Mouse (Mus musculus) testis, adult 2 months (tissue): Measurements from ENCODE around the gene Fkbp7. TPM values are rescaled to one million over a fixed set of nuclear protein-coding genes. Genes with fewer than 3 reads are reported as not detected.

ENCODE experiments used
- H3K27ac ChIP-seq: fragments of 200-500 bp; 2 replicates; pipeline ENCODE4 v1.5.1; 2012; ENCODE audit warnings: low read depth, low read length; ENCODE audit not compliant: control insufficient read depth, insufficient read depth
- H3K27me3 ChIP-seq: fragments of 200-500 bp; 2 replicates; pipeline ENCODE4 v1.6.1; 2012; ENCODE audit warnings: mild to moderate bottlenecking, low read length, moderate library complexity; ENCODE audit not compliant: control insufficient read depth, insufficient read depth
- H3K36me3 ChIP-seq: fragments of 200-500 bp; 2 replicates; pipeline ENCODE4 v1.6.1; 2012; ENCODE audit warnings: mild to moderate bottlenecking, low read length; ENCODE audit not compliant: control insufficient read depth, insufficient read depth
- H3K4me1 ChIP-seq: fragments of 200-500 bp; 2 replicates; pipeline ENCODE4 v1.6.1; 2012; ENCODE audit warnings: low read length; ENCODE audit not compliant: control insufficient read depth, insufficient read depth
- H3K4me3 ChIP-seq: fragments of 200-500 bp; 2 replicates; pipeline ENCODE4 v1.5.1; 2012; ENCODE audit warnings: low read depth, mild to moderate bottlenecking, low read length, moderate library complexity, mixed read lengths; ENCODE audit not compliant: control insufficient read depth
- CTCF ChIP-seq: fragments of 200-500 bp; IDR thresholded peaks from 2 replicates; pipeline ENCODE4 v1.5.1; 2012; ENCODE audit warnings: low read depth, mild to moderate bottlenecking, inconsistent platforms, low read length, moderate library complexity; ENCODE audit not compliant: control insufficient read depth, insufficient read depth, insufficient replicate concordance
- POLR2A ChIP-seq: fragments of 200-500 bp; IDR thresholded peaks from 2 replicates; pipeline ENCODE4 v1.6.1; 2012; ENCODE audit warnings: low read depth, mild to moderate bottlenecking, inconsistent platforms, low read length, moderate library complexity; ENCODE audit not compliant: control insufficient read depth
- polyA plus RNA-seq: library from polyadenylated mRNA; depleted of rRNA; stranded (reverse); fragments of >200 nt; gene quantifications from 2 replicates; pipeline ENCODE4 v1.2.3, GENCODE M21; 2012; rRNA removed

The Fkbp7 gene
- 16.3 and 19.2 TPM in 2 replicates for polyA plus RNA-seq

DNA sequence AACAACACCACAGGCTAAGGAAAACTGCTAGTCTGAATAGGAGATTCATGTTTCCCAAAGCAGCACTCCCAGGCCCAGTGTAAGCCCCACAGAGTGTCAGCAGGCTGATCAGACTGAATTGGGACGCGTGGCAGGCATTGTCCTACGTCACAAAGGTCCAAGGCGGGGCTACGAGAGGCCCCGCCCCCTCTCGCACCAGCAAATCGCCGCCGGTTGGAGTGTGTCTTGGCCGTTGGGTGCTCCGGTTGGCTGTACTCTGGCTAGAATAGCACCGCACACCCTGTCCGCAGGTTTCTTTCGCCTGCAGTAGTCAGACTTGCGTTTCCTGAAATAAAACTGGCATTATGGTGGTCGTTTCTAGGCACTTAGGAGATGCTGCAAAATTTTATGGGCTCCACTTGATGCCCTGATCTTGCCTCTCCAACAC lies at the start of gene Fkbp7:
Gene Fkbp7 (minus strand): TSS at position 151 of the 427 bp plus-strand sequence.
- H3K27ac ChIP-seq: peak within 1 kb of the TSS; percentile 99
- peak within 1 kb of the TSS; percentile 80 for H3K4me3 ChIP-seq
- H3K4me1 ChIP-seq: peaks cover 11% of the 10 kb centered on the region
- H3K36me3 ChIP-seq: no peaks in the 10 kb centered on the region
- no peaks in the 10 kb centered on the region for H3K27me3 ChIP-seq
- no peak for TF ChIP-seq CTCF
- TF ChIP-seq POLR2A: peak; percentile 99

DNA sequence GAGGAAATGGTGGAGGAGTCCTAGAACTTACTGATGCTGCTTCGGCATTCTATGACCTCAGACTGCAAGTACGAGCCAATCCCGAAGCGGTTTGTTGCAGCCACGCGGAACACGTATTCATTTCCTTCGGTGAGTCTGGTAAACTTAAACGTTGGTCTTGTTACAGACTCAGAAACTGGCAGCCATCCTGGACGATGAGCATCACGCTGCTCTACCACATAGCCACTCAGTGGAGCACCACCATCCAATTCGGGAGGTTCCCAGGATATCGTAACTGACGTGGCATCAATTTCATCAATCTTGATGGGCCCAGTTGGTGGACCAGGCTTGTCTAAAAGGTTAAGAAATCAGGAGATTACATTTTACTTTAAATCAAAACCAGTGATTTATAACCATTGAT lies 46.7 kb upstream of the Fkbp7 start:
- Histone ChIP-seq H3K36me3 (no peaks in the 10 kb centered on the region), H3K4me3 (no peak overlapping the region)
- TF ChIP-seq CTCF (no peak), POLR2A (no peak)

DNA sequence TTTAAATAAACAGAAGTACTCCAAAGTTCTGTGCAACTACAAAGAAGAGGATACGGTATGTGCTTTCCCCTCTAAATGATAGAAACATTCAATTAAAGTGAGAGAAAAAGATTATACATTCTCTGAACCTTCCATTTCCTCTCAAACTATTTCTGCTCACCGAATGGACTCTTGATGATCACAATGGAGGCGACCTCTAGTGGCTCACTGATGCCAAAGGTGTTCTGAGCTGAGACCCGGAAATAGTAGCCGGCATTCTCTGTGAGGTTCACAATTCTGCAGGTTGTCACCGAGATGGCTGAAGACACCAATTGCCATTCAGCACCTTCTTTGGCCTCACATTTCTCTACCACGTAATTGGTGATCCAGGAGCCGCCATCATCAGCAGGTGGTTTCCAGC lies 42.1 kb upstream of the Fkbp7 start:
- Histone ChIP-seq H3K36me3 (no peaks in the 10 kb centered on the region), H3K27me3 (no peaks in the 10 kb centered on the region), H3K27ac (no peak overlapping the region), H3K4me3 (no peak overlapping the region), H3K4me1 (no peaks in the 10 kb centered on the region; the same call in none of the 2 replicates)
- no peak for TF ChIP-seq CTCF
- TF ChIP-seq POLR2A: no peak

More for the DNA sequence above, 46.7 kb upstream of the Fkbp7 start:
- Histone ChIP-seq H3K27me3 (no peaks in the 10 kb centered on the region), H3K4me1 (no peaks in the 10 kb centered on the region; the same call in 1 of the 2 replicates), H3K27ac (no peak overlapping the region)

DNA sequence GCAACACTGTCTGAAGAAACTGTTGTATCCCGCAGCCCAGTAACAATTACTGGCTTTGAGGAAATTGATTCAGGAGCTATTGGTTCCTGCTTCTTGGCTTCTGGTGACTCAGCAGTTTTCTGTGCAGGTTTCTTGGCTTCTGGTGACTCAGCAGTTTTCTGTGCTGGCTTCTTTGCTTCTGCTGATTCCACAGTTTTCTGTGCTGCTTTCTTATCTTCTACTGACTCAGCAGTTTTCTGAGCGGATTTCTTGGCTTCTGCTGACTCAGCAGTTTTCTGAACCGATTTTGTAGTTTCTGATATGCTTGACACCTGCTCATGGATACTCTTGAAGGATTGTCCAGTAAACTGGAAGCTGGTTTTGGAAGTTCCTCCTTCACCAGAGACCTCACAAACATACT lies 35.6 kb upstream of the Fkbp7 start:
- Histone ChIP-seq H3K4me1 (no peaks in the 10 kb centered on the region; the same call in 1 of the 2 replicates), H3K27ac (no peak overlapping the region)
- TF ChIP-seq POLR2A: no peak
- no peak for TF ChIP-seq CTCF

DNA sequence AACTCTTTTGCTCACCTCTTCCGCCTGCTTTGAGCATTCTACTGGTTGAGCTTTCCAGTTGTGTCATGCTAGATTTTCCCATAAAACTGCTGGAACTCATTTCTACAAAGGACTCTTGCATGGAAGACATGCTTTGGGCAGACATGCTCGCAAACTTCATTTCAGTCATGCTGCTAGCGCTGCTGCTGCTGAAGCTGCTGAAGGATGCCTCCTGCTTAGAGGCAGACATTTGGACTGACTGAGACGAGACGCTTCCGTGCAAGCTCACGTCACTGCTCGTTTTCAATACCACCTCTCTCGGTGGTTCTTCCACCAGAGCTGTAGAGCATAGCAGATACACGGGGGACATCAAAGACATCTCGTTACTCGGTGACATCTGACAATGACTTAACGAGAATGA lies 32.7 kb upstream of the Fkbp7 start:
- no peak overlapping the region for H3K27ac ChIP-seq
- H3K4me1 ChIP-seq: no peaks in the 10 kb centered on the region
- no peak overlapping the region for H3K4me3 ChIP-seq
- TF ChIP-seq CTCF (no peak), POLR2A (no peak)
- H3K36me3 ChIP-seq: no peaks in the 10 kb centered on the region
- H3K27me3 ChIP-seq: no peaks in the 10 kb centered on the region

More for the DNA sequence above, 35.6 kb upstream of the Fkbp7 start:
- Histone ChIP-seq H3K27me3 (no peaks in the 10 kb centered on the region), H3K4me3 (no peak overlapping the region), H3K36me3 (no peaks in the 10 kb centered on the region)

DNA sequence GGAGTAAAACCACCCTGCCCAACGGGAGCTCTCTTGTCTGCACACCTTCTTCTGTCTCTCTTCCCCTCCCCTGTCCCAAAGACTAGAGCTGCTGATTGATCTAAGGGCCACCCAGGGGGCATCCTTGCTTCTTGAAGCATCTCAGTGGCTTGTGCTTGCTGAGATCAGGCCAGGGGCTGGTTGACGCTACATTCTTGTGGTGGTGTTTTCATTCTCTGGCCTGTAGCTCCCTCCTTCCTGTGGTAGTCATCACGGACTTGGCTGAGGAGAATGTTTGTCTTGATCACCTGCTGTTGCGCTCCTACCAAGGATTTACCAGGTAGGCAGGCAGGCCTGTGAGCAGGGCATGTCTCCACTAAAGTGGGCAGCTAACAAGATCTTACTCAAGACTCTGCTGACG lies 29.8 kb upstream of the Fkbp7 start:
- Histone ChIP-seq H3K4me1 (no peaks in the 10 kb centered on the region), H3K36me3 (no peaks in the 10 kb centered on the region), H3K4me3 (peak overlapping the region; percentile 23), H3K27ac (no peak overlapping the region), H3K27me3 (no peaks in the 10 kb centered on the region)
- TF ChIP-seq CTCF (no peak), POLR2A (no peak)

DNA sequence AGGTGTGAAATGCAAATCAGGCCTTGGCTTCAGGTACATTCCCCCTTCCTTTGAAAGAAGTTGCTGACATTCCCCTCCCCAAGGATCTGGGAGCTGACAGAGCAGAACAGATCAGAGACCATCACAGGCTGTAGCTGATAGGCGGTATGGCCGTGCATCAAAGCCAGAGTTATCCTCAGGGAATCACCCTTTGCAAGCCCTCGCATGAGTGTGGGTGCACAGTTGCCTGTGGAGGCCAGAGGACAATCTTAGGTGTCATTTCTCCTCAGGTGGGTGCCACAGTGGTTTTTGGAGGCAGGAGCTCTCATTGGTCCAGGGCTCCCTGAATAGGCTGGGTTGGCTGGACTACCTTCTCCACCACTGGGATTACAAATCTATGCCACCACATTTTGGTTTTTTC lies 29.3 kb upstream of the Fkbp7 start:
- no peak for TF ChIP-seq CTCF
- TF ChIP-seq POLR2A: no peak
- no peak overlapping the region for H3K4me3 ChIP-seq

DNA sequence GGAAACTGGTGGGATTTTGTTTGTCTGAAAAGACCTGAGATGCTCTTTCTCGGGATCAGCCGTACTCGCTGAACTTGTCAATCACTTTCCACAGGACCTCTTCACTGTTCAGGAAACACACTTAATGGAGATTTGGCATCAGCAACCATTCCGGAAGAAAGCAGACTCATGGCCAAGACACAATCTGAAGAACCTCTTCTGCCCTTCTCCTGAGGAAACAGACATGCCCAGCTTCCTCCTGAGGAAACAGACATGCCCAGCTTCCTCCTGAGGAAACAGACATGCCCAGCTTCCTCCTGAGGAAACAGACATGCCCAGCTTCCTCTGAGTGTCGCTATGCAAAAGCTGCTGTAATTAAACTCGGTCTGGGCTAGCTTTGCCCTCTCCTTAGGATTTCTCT lies 22.4 kb upstream of the Fkbp7 start:
- Histone ChIP-seq H3K27ac (no peak overlapping the region), H3K27me3 (no peaks in the 10 kb centered on the region), H3K4me3 (no peak overlapping the region), H3K36me3 (no peaks in the 10 kb centered on the region; the same call in 1 of the 2 replicates), H3K4me1 (no peaks in the 10 kb centered on the region)
- TF ChIP-seq POLR2A (no peak), CTCF (no peak)

More for the DNA sequence above, 29.3 kb upstream of the Fkbp7 start:
- H3K27me3 ChIP-seq: no peaks in the 10 kb centered on the region
- no peaks in the 10 kb centered on the region for H3K4me1 ChIP-seq
- H3K27ac ChIP-seq: no peak overlapping the region
- H3K36me3 ChIP-seq: no peaks in the 10 kb centered on the region
